Mouse (Mus musculus): ENCODE data around the gene 1700122O11Rik.

DNA sequence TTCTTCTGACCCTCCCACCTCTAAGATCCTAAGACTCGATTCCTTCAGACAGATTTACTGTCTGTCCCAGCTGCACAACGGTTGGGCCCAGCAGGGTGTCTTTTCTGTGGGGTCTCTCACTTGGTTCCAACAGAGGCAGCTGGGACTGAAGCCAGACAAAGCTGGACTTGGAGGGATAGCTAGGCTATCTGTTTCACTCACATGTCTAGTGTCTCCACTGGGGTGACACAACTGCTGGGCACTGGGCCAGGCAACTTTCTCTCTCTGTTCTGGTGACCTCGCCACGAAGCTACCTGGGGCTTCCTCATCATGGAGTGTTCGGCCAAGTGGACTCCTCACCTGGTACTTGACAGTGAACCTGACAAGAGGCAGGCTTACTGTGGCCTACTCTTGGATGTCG is 10.4 kb downstream of the 1700122O11Rik start:
- TF ChIP-seq GATA1 (IDR thresholded peaks at IDR 0.05; ENCODE audit: borderline replicate concordance, low read length) (no peak), FLI1 (IDR thresholded peaks at IDR 0.05; ENCODE audit: low read length) (no peak)

All from megakaryocyte, embryonic 14.5 days (primary cell).